Mouse (Mus musculus) retina, postnatal 7 days (tissue): ENCODE measurements at regions not wholly inside any gene's neighbourhood (a gene's known extent, or its start where the extent isn't known, plus 50 kb on each side); places are given as distances from the start of the nearest gene placed in this dataset.

Experiments
- DNase-seq: peaks from one replicate; pipeline ENCODE4 v3.0.0-alpha.2; 2012; ENCODE audit warnings: low read depth, low spot score

DNA sequence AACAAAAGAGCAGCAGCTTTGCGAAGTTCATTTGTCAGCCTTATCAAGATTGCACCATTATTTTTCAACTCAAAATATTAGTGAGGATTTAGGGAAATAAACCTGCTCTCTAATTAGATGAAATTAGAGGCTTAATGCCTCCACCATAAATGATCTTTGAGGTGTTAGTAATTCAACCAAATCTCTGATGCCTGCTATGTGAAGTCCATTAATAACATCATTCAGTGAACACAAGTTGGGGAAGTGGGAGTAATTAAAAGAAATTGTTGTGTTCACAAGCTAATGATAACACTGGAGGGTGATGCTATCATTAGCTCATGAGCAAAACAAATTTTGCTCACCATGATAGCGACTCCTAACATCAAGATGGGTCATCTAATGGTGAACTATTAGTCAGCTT is 246.0 kb downstream of the Ttc6 start:
- DNase-seq = no peak

- no peak for DNase-seq
Measured at GRCm38 (mm10) chr12:57823809-57824208, 259.9 kb downstream of the Ttc6 start.

GRCm38 (mm10) chr12:57825754-57826153 is 261.8 kb downstream of the Ttc6 start:
- DNase-seq = peak; percentile 29

GRCm38 (mm10) chr12:57842813-57843212 is 278.9 kb downstream of the Ttc6 start:
- DNase-seq = no peak

DNA sequence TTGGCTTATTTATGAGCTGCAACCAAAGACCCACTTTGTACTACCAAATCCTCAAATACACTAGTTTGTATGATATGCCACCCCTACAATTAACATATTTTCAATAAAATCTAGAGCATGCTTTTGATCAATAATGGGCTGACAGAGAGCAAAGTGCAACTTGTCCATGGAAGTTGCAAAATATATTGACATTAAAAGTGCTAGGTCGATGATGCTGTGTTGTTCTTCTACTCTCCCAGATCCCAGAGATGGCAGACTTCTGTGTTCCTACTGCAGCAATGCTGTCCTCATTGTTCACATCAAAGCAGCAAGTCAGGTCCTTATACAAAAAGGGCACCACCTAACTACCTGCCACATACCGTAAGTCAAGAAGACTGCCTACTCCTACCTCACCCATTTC is 307.1 kb downstream of the Ttc6 start:
- DNase-seq = no peak

DNA sequence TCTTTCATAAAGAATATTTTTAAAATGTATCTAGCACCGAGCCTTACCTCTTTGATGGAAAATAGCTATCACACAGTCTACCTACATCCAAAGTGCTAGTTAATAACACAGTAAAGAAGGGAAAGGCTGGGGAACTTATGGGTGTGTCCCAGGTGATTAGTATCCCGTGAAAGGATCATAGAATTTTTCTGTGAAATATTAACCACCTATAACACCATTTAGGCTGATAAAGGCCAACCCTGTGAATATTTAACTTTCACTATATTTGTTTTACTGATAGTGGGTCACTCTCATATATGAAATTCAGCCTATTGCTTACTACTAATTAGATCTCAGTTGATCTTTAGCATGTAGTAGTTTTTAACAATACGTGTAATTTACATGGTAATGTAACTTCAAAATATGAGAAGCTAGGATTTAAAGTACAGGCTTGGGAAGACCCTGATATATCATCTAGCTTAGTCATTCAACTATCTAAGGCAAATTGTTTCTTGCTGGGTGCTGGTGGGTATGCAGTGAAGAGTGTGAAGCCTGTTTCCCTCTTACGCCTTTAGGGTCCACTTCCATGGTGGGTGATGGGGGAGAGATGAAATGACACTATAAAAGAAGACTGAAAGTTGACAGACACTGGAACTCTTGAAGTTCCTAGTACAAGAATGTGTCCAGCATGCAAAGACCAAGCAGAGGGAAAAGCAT is 320.6 kb upstream of the Sstr1 start:
- DNase-seq = no peak

- DNase-seq = no peak
Measured at GRCm38 (mm10) chr12:57891556-57891955, 320.0 kb upstream of the Sstr1 start.

DNA sequence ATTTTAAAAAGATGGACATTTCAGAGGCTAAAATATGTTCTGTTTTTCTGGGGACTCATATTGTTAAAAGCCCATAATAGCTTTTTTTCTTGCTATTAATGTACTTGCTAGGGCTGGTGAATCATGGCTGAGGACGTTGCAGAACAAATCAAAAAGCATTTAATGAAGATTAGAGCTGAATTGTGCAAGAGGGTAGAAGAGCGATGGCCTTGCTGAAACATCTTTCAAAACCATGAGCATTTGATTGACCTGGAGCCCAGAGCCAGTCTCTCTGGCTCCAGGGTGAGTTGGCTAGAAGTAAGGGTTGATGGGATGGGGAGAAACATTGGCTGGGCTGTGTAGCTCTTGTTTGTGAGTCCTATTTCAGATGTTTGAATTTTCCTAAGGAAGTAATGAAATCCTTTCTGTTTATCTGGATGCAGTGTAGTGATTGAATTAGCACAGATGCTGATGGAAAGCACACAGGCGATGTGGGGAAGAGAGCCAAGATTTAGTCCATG is 313.8 kb upstream of the Sstr1 start:
- DNase-seq = no peak

GRCm38 (mm10) chr12:57904658-57905057 is 306.9 kb upstream of the Sstr1 start:
- DNase-seq = no peak

GRCm38 (mm10) chr12:57918211-57918610 is 293.4 kb upstream of the Sstr1 start:
- no peak for DNase-seq

DNA sequence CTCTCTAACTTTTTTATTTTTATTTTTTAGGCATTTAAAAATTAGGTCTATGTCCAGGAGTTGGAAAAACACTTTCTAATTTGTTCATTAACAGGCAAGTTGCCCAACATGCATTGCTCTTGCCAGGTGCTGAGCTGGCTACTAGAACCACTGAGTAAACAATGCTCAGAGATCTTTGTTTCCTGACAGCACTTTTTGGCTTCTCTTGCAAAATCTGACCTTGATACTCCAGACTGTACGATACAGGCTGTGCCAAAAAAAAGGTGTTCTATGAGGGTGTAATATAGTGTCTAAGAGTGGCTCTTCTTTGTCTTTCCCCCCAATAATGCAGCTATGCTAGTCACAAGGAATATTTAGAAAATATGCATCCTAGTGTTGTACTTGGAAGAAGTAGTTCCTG is 289.5 kb upstream of the Sstr1 start:
- DNase-seq = no peak

DNA sequence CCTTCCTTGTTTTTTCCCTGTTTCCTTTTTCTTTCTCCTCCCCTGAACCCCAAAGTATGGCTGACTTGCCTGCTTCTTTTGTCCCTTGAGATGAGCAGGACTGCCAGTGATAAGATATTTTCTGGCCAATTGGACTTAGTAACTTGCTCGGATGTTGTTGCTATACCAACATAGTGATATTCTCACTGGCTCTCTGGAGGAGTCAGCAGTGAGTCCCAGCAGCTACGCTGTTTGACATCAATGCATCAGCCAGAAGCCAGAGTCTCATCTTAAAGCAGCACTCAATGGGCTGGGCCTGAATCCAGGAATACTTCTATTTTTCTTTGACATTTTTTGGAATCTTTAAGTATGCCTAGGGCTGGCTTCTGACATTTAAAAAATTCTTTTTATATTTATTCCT is 287.1 kb upstream of the Sstr1 start:
- no peak for DNase-seq

GRCm38 (mm10) chr12:57926886-57927285 is 284.7 kb upstream of the Sstr1 start:
- DNase-seq = no peak

GRCm38 (mm10) chr12:57928030-57928429 is 283.5 kb upstream of the Sstr1 start:
- no peak for DNase-seq

DNA sequence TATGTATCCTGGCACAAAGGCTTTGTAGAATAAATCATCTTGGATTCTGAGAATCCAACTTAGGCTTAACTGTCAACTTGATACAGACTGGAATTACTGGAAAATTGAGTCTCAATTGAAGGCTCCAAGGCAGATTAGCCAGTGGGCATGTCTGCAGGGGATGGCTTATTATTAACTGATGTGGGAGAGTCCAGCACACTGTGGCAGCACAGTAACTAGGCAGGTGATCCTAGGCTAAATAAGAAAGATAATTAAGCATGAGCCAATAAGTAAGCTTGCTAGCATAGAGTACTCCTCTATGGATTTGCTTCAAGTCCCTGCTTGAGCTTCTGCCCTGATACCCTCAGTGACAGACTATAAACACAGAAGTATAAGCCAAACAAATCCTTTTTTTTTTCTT is 279.7 kb upstream of the Sstr1 start:
- DNase-seq = no peak

GRCm38 (mm10) chr12:57949886-57950285 is 261.7 kb upstream of the Sstr1 start:
- DNase-seq = no peak

GRCm38 (mm10) chr12:57958527-57958926 is 253.0 kb upstream of the Sstr1 start:
- no peak for DNase-seq

DNA sequence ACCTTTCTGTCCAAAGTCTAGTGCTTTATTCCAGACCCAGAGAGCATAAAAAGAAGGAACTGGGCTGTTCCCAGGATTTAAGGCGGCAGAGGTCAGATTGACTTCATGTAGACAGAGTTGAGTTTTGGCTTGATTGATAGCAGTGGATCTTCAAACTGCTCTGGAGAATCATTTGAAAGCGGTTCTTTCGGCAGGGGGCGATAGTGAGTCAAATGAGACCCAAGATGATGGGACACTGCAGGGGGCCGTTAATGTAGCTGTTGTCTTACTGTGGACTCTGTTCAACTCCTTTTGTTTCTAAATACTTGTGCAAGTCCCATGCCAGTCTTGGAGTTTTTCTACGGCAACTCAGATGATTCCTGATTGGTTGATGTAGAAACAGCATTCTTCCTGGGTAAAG is 251.4 kb upstream of the Sstr1 start:
- DNase-seq = no peak

- no peak for DNase-seq
Measured at GRCm38 (mm10) chr12:57969168-57969567, 242.4 kb upstream of the Sstr1 start.

DNA sequence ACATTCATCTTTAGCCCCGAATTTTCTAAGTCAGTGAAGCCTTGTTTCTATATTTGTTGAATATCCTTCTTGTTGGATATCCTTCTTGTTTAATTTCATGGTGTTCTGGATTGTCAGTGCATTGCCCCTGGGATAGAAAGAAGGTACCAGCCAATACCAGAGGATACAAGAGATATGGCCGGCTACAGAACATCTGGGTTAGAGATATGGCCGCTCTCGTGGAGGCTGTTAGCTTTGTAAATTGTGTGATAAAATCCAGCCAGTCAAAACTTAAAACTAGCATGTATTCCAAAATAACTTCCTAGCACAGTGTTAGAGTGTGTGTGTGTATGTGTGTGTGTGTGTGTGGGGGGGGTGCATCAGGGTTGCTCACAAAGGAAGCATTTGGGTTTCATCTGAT is 241.4 kb upstream of the Sstr1 start:
- no peak for DNase-seq

GRCm38 (mm10) chr12:57972484-57972883 is 239.1 kb upstream of the Sstr1 start:
- no peak for DNase-seq
